In genomic region chr9:75267147-75267546, GRCm38 (mm10) we compare ENCODE assay signal across 22 mouse cellular contexts. TPM values are rescaled to one million over a fixed set of nuclear protein-coding genes. Genes with fewer than 3 reads are reported as not detected.
"Had no signal": no experiment of that assay in that cellular context is flagged by ENCODE, and none has a peak within 500 bp of the region (broad histone marks: within the 10 kb centered on the region; RNA-seq: fewer than 3 reads in every experiment).

No protein-coding gene starts in this region.

- DNase-seq: kidney, adult 2 months; kidney, postnatal 25 days; left cerebral cortex, postnatal 4 days; lung, embryonic 14.5 days; right cerebral cortex, postnatal 25 days; spleen, adult 18-20 months; thymus, adult 18-20 months; thymus, postnatal 36 days had no signal

- H3K27ac ChIP-seq: hindbrain, embryonic 15.5 days; intestine, embryonic 15.5 days; kidney, postnatal 0 days; limb, embryonic 12.5 days; limb, embryonic 15.5 days; liver, embryonic 15.5 days; macrophage; midbrain, embryonic 12.5 days; neural tube, embryonic 13.5 days; stomach, embryonic 15.5 days had no signal

- H3K4me2 ChIP-seq: hindbrain, embryonic 15.5 days; intestine, embryonic 15.5 days; limb, embryonic 12.5 days; limb, embryonic 15.5 days; liver, embryonic 15.5 days; lung, embryonic 14.5 days; midbrain, embryonic 12.5 days; neural tube, embryonic 13.5 days; stomach, embryonic 15.5 days had no signal

- H3K27me3 ChIP-seq: hindbrain, embryonic 15.5 days; intestine, embryonic 15.5 days; limb, embryonic 12.5 days; limb, embryonic 15.5 days; liver, embryonic 15.5 days; midbrain, embryonic 12.5 days; neural tube, embryonic 13.5 days; stomach, embryonic 15.5 days had no signal

- H3K4me3 ChIP-seq: hindbrain, embryonic 15.5 days; intestine, embryonic 15.5 days; limb, embryonic 12.5 days; limb, embryonic 15.5 days; liver, embryonic 15.5 days; midbrain, embryonic 12.5 days; myocyte; neural tube, embryonic 13.5 days; stomach, embryonic 15.5 days had no signal

- H3K9me3 ChIP-seq: hindbrain, embryonic 15.5 days; intestine, embryonic 15.5 days; limb, embryonic 12.5 days; limb, embryonic 15.5 days; liver, embryonic 15.5 days; midbrain, embryonic 12.5 days; neural tube, embryonic 13.5 days; stomach, embryonic 15.5 days had no signal

- H3K4me1 ChIP-seq: hindbrain, embryonic 15.5 days; intestine, embryonic 15.5 days; liver, embryonic 15.5 days; stomach, embryonic 15.5 days had no signal

- ATAC-seq: intestine, embryonic 15.5 days; lung, postnatal 0 days; midbrain, embryonic 16.5 days had no signal

- H3K36me3 ChIP-seq: hindbrain, embryonic 15.5 days; intestine, embryonic 15.5 days; limb, embryonic 12.5 days; limb, embryonic 15.5 days; liver, embryonic 15.5 days; midbrain, embryonic 12.5 days; neural tube, embryonic 13.5 days; stomach, embryonic 15.5 days had no signal

- H3K9ac ChIP-seq: hindbrain, embryonic 15.5 days; intestine, embryonic 15.5 days; limb, embryonic 12.5 days; limb, embryonic 15.5 days; liver, embryonic 15.5 days; lung, embryonic 14.5 days; midbrain, embryonic 12.5 days; neural tube, embryonic 13.5 days; stomach, embryonic 15.5 days had no signal

RNA-seq across cellular contexts. Expression of gene Myo5c, which starts 35.3 kb away (rescaled TPM):
- total RNA-seq: megakaryocyte-erythroid progenitor cell, adult 5-6 weeks had no signal
- polyA plus RNA-seq: macrophage had no signal
